Mouse (Mus musculus): ENCODE data around the gene Mrpl40. TPM values are rescaled to one million over a fixed set of nuclear protein-coding genes. Genes with fewer than 3 reads are reported as not detected.

The Mrpl40 gene
- polyA plus RNA-seq, 1 experiment from 2014 or later, result 82.9 TPM

GRCm38 (mm10) chr16:18836073-18836467 is 40.6 kb downstream of the Mrpl40 start:
- Histone ChIP-seq H3K36me3 (ENCODE audit: control insufficient read depth, insufficient read depth, low read length) (peaks cover 28% of the 10 kb centered on the region), H3K27ac (ENCODE audit: low read length) (no peak overlapping the region), H3K9ac (ENCODE audit: low read length) (peak overlapping the region; percentile 87; the same call in 1 of the 2 replicates), H3K27me3 (ENCODE audit: control insufficient read depth, insufficient read depth, low read depth, low read length) (no peaks in the 10 kb centered on the region), H3K9me3 (ENCODE audit: control insufficient read depth, low read length) (no peaks in the 10 kb centered on the region), H3K4me1 (replicated peaks; ENCODE audit: control insufficient read depth, insufficient read depth, low read length) (peaks cover 3% of the 10 kb centered on the region; the same call in 1 of the 2 replicates), H3K4me2 (ENCODE audit: low read depth, low read length) (peak overlapping the region; percentile 78), H3K4me3 (ENCODE audit: low read length) (peak overlapping the region; percentile 85)
- 26% methylated on average over 3 of the region's 3 CpGs for WGBS
- peak; percentile 55 for ATAC-seq (ENCODE audit: low read depth)

- no peak overlapping the region for H3K4me3 ChIP-seq (ENCODE audit: low read length)
- no peaks in the 10 kb centered on the region for H3K27me3 ChIP-seq (ENCODE audit: control insufficient read depth, insufficient read depth, low read depth, low read length)
- WGBS, result 61% methylated on average over 2 of the region's 2 CpGs
- H3K36me3 ChIP-seq (ENCODE audit: control insufficient read depth, insufficient read depth, low read length), result peaks cover 37% of the 10 kb centered on the region
- H3K27ac ChIP-seq (ENCODE audit: low read length), result no peak overlapping the region
- H3K4me1 ChIP-seq (replicated peaks; ENCODE audit: control insufficient read depth, insufficient read depth, low read length), result peaks cover 3% of the 10 kb centered on the region; the same call in 1 of the 2 replicates
- H3K9ac ChIP-seq (ENCODE audit: low read length), result no peak overlapping the region
- no peak for ATAC-seq (ENCODE audit: low read depth)
- no peak overlapping the region for H3K4me2 ChIP-seq (ENCODE audit: low read depth, low read length)
- no peaks in the 10 kb centered on the region for H3K9me3 ChIP-seq (ENCODE audit: control insufficient read depth, low read length)
Observed at GRCm38 (mm10) chr16:18833486-18833885, 43.2 kb downstream of the Mrpl40 start.

GRCm38 (mm10) chr16:18829102-18829501 is 47.6 kb downstream of the Mrpl40 start:
- no peak for ATAC-seq (ENCODE audit: low read depth)
- 70% methylated on average over 6 of the region's 6 CpGs for WGBS

GRCm38 (mm10) chr16:18828630-18829029 is 48.0 kb downstream of the Mrpl40 start:
- Histone ChIP-seq H3K4me3 (ENCODE audit: low read length) (no peak overlapping the region), H3K9ac (ENCODE audit: low read length) (no peak overlapping the region), H3K36me3 (ENCODE audit: control insufficient read depth, insufficient read depth, low read length) (peaks cover 53% of the 10 kb centered on the region), H3K4me2 (ENCODE audit: low read depth, low read length) (no peak overlapping the region), H3K27me3 (ENCODE audit: control insufficient read depth, insufficient read depth, low read depth, low read length) (no peaks in the 10 kb centered on the region), H3K4me1 (replicated peaks; ENCODE audit: control insufficient read depth, insufficient read depth, low read length) (no peaks in the 10 kb centered on the region), H3K27ac (ENCODE audit: low read length) (no peak overlapping the region), H3K9me3 (ENCODE audit: control insufficient read depth, low read length) (no peaks in the 10 kb centered on the region)
- no peak for ATAC-seq (ENCODE audit: low read depth)
- 93% methylated on average over 3 of the region's 3 CpGs for WGBS

More at GRCm38 (mm10) chr16:18829102-18829501, 47.6 kb downstream of the Mrpl40 start:
- Histone ChIP-seq H3K4me3 (ENCODE audit: low read length) (no peak overlapping the region), H3K27ac (ENCODE audit: low read length) (no peak overlapping the region), H3K9me3 (ENCODE audit: control insufficient read depth, low read length) (no peaks in the 10 kb centered on the region), H3K27me3 (ENCODE audit: control insufficient read depth, insufficient read depth, low read depth, low read length) (no peaks in the 10 kb centered on the region), H3K36me3 (ENCODE audit: control insufficient read depth, insufficient read depth, low read length) (peaks cover 54% of the 10 kb centered on the region), H3K9ac (ENCODE audit: low read length) (no peak overlapping the region), H3K4me2 (ENCODE audit: low read depth, low read length) (no peak overlapping the region), H3K4me1 (replicated peaks; ENCODE audit: control insufficient read depth, insufficient read depth, low read length) (no peaks in the 10 kb centered on the region)

GRCm38 (mm10) chr16:18822925-18823324 is 53.7 kb downstream of the Mrpl40 start:
- Histone ChIP-seq H3K36me3 (ENCODE audit: control insufficient read depth, insufficient read depth, low read length) (peaks cover 55% of the 10 kb centered on the region), H3K4me2 (ENCODE audit: low read depth, low read length) (no peak overlapping the region), H3K9ac (ENCODE audit: low read length) (no peak overlapping the region), H3K4me1 (replicated peaks; ENCODE audit: control insufficient read depth, insufficient read depth, low read length) (no peaks in the 10 kb centered on the region), H3K27me3 (ENCODE audit: control insufficient read depth, insufficient read depth, low read depth, low read length) (no peaks in the 10 kb centered on the region), H3K9me3 (ENCODE audit: control insufficient read depth, low read length) (no peaks in the 10 kb centered on the region), H3K27ac (ENCODE audit: low read length) (no peak overlapping the region), H3K4me3 (ENCODE audit: low read length) (no peak overlapping the region)
- ATAC-seq (ENCODE audit: low read depth), result no peak
- 82% methylated on average over 4 of the region's 4 CpGs for WGBS

- no peak overlapping the region for H3K4me3 ChIP-seq (ENCODE audit: low read length)
- H3K4me2 ChIP-seq (ENCODE audit: low read depth, low read length), result no peak overlapping the region
- no peaks in the 10 kb centered on the region for H3K9me3 ChIP-seq (ENCODE audit: control insufficient read depth, low read length)
- H3K27me3 ChIP-seq (ENCODE audit: control insufficient read depth, insufficient read depth, low read depth, low read length), result no peaks in the 10 kb centered on the region
- no peak for ATAC-seq (ENCODE audit: low read depth)
- 85% methylated on average over 1 of the region's 1 CpGs for WGBS
- H3K27ac ChIP-seq (ENCODE audit: low read length), result no peak overlapping the region
- H3K9ac ChIP-seq (ENCODE audit: low read length), result no peak overlapping the region
- H3K4me1 ChIP-seq (replicated peaks; ENCODE audit: control insufficient read depth, insufficient read depth, low read length), result no peaks in the 10 kb centered on the region
- H3K36me3 ChIP-seq (ENCODE audit: control insufficient read depth, insufficient read depth, low read length), result peaks cover 51% of the 10 kb centered on the region
Observed at GRCm38 (mm10) chr16:18822356-18822755, 54.3 kb downstream of the Mrpl40 start.

Other genes with a start within 250 kb of the Mrpl40 start
- gene Sept5, start 246.9 kb downstream of the Mrpl40 start, polyA plus RNA-seq (2015; fragmentation: Nextera tagmentation; extraction: Ambion mirVana), result 21.1 and 22.2 TPM in 2 replicates
- 130 and 134 TPM in 2 replicates for gene Cldn5, start 100.0 kb downstream of the Mrpl40 start, polyA plus RNA-seq (2015; fragmentation: Nextera tagmentation; extraction: Ambion mirVana)
- 89.9 and 91.4 TPM in 2 replicates for gene Ufd1, start 65.1 kb downstream of the Mrpl40 start, polyA plus RNA-seq (2015; fragmentation: Nextera tagmentation; extraction: Ambion mirVana)
- gene Cdc45, start 64.9 kb downstream of the Mrpl40 start, polyA plus RNA-seq (2015; fragmentation: Nextera tagmentation; extraction: Ambion mirVana), result 48.7 TPM in 2 replicates
- gene 2510002D24Rik, start 40.3 kb downstream of the Mrpl40 start, polyA plus RNA-seq (2015; fragmentation: Nextera tagmentation; extraction: Ambion mirVana), result 34.5 and 40.4 TPM in 2 replicates
- gene Gm28539, start 40.3 kb downstream of the Mrpl40 start, polyA plus RNA-seq (2015; fragmentation: Nextera tagmentation; extraction: Ambion mirVana), result not detected in 2 replicates
- 5.8 and 7.3 TPM in 2 replicates for gene Hira, start 175 bp upstream of the Mrpl40 start, polyA plus RNA-seq (2015; fragmentation: Nextera tagmentation; extraction: Ambion mirVana)